Mouse (Mus musculus) B cell, adult 2 months (primary cell): ENCODE data around the gene Batf2.
"Not testable (repeated sequence)": the region's sequence is repeated elsewhere in the genome, so short reads cannot be mapped to it uniquely, and the experiment has no call there.

Experiments used
- DNase-seq, 2 experiments: peaks; one replicate each; pipeline ENCODE4 v3.0.0; 2022

Batf2 gene

GRCm38 (mm10) chr19:6132171-6132827 lies 8.5 kb upstream of the Batf2 start:
- no peak for DNase-seq

GRCm38 (mm10) chr19:6133197-6133596 lies 7.6 kb upstream of the Batf2 start:
- DNase-seq, result not testable (repeated sequence)

GRCm38 (mm10) chr19:6136397-6136796 lies 4.4 kb upstream of the Batf2 start:
- DNase-seq, result no peak

GRCm38 (mm10) chr19:6139701-6140100 lies 1.1 kb upstream of the Batf2 start:
- no peak for DNase-seq

GRCm38 (mm10) chr19:6140374-6140677 lies 457 bp upstream of the Batf2 start:
- no peak for DNase-seq

- DNase-seq, result peak; percentile 80 to 86
These were observed 589 bp downstream of the Batf2 start, which contains the start of gene Arl2 for GRCm38 (mm10) chr19:6141394-6141749. TSS of gene Arl2 (minus strand) at chr19:6141548.

GRCm38 (mm10) chr19:6144842-6145241 lies 4.1 kb downstream of the Batf2 start:
- no peak for DNase-seq

GRCm38 (mm10) chr19:6155174-6155573 lies 14.4 kb downstream of the Batf2 start:
- no peak for DNase-seq

- DNase-seq, result no peak
These were observed 15.6 kb downstream of the Batf2 start for GRCm38 (mm10) chr19:6156372-6156771.

GRCm38 (mm10) chr19:6157220-6157619 lies 16.4 kb downstream of the Batf2 start:
- DNase-seq, result peak; percentile 36 to 54

- no peak for DNase-seq
These were observed 23.2 kb downstream of the Batf2 start for GRCm38 (mm10) chr19:6163872-6164547.

- no peak for DNase-seq
These were observed 26.0 kb downstream of the Batf2 start for GRCm38 (mm10) chr19:6166750-6167149.

- no peak for DNase-seq
These were observed 30.4 kb downstream of the Batf2 start for GRCm38 (mm10) chr19:6171215-6171614.

- no peak for DNase-seq
These were observed 34.0 kb downstream of the Batf2 start for GRCm38 (mm10) chr19:6174771-6175170.

- DNase-seq, result no peak
These were observed 38.0 kb downstream of the Batf2 start for GRCm38 (mm10) chr19:6178775-6179174.

- peak; percentile 8 to 10 for DNase-seq
These were observed 40.8 kb downstream of the Batf2 start for GRCm38 (mm10) chr19:6181629-6182028.

GRCm38 (mm10) chr19:6182534-6182933 lies 41.8 kb downstream of the Batf2 start:
- peak; percentile 3 to 4 for DNase-seq

GRCm38 (mm10) chr19:6184131-6184530 lies 43.3 kb downstream of the Batf2 start, which contains the start of gene Majin:
TSS of gene Majin (plus strand) at chr19:6184388.
- no peak for DNase-seq

GRCm38 (mm10) chr19:6204265-6204664 lies 63.5 kb downstream of the Batf2 start:
- no peak for DNase-seq

- no peak for DNase-seq
These were observed 65.9 kb downstream of the Batf2 start for GRCm38 (mm10) chr19:6206716-6207115.

GRCm38 (mm10) chr19:6216046-6216705 lies 75.4 kb downstream of the Batf2 start:
- DNase-seq, result no peak

- no peak for DNase-seq
These were observed 77.8 kb downstream of the Batf2 start for GRCm38 (mm10) chr19:6218606-6219005.
